Mouse (Mus musculus) brain, adult 2 months (tissue): ENCODE results near the gene Scd1.
"Not testable (repeated sequence)": the region's sequence is repeated elsewhere in the genome, so short reads cannot be mapped to it uniquely, and the experiment has no call there.

Source experiments
- DNase-seq: peaks from one replicate; pipeline ENCODE4 v3.0.0; 2011; ENCODE audit warnings: low read depth, low spot score

The Scd1 gene

DNA sequence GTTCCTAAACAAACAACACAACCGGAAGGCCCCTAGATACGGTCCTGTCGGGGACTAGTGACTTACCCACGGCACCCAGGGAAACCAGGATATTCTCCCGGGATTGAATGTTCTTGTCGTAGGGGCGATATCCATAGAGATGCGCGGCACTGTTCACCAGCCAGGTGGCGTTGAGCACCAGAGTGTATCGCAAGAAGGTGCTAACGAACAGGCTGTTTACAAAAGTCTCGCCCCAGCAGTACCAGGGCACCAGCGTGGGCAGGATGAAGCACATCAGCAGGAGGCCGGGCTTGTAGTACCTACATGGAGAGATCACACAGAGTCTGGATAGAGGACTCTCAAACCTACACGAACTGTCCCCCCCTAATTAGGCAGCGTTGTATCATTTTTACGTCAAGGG, 7.6 kb downstream of the Scd1 start:
- peak; percentile 66 for DNase-seq

DNA sequence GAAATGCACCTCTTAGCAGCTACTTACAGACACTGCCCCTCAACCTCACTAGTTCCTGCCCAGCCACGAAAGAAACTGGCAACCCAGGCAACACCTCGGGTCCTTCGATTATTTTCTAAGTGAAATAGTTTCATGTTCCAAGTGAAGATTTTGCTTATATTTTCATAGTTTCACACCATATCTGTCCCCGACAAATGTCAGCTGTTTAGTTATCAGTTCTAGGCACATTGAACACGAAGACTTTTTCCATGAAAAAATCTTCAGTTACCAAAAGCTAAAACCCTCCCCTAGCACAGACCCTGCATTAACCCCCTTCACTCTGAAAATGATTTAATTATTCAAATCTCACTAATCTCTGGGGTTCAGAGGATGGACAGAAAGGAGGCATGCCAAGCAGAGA, 10.9 kb downstream of the Scd1 start:
- DNase-seq = no peak

DNA sequence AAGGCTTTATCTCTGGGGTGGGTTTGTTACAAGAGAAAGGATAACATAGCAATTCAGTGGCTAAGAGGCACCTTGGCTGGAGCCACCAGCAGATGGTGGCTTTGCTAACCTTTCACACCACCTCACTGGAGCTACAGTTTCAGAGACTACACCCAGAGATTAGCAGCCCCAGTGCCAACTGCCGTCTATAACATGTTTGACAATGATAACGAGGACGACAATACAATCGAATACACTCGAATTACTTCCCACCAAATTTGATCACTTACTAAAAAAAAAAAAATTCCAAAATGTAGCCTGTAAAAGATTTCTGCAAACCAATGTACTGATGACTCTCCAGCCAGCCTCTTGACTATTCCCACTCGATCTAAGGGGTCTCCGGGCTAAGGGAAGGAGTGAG, 12.7 kb downstream of the Scd1 start:
- peak; percentile 49 for DNase-seq

DNA sequence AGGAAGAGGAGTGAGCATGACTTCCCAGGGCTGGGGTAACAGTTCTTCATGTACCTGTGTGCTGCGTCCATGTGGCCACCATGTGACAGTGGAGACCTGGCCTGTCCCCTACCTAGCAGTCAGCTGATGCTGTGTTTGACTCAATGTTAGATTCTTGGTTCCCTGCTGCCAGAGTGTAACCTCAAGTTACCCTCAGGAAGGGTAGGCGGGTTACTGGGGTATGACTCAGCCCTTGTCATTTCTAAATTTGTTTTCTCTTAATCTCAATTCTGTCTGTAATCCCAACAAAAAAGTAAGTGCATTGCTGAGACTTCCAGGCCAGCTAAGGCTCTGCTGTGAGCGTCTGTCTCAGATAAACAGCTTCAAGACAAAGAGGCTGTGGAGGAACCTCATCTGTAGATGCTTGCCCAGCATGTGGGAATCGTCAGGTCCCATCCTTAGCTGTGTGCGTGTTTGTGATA, 13.7 kb downstream of the Scd1 start:
- peak; percentile 54 for DNase-seq

DNA sequence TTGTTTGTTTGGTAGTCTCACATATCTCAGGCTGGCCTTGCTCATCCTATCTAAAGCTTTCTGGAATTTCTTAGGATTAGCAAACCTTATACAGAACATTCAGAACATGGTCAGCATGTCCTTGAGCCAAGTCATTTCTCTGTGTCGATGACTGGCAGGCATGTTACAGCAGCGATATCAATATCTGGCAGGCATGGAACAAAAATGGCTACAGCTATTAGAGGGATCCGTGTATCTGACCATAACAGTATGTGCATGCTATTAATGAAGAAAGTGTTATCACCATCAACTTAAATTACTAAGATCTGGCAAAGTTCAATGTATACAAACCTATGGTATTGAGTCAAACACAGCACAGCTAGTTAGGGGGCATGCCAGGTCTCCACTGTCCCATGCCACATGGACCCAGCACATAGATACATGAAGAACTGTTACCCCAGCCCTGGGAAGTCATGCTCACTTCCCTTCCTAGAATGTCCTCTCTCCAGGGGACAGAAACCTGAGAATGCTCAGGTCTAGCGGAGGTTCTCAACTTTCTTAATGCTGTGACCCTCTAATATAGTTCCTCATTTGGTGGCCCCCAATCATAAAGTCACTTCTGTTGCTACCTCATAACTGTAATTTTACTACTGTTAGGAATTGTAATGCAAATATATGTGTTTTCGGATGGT, 15.2 kb downstream of the Scd1 start:
- no peak for DNase-seq

DNA sequence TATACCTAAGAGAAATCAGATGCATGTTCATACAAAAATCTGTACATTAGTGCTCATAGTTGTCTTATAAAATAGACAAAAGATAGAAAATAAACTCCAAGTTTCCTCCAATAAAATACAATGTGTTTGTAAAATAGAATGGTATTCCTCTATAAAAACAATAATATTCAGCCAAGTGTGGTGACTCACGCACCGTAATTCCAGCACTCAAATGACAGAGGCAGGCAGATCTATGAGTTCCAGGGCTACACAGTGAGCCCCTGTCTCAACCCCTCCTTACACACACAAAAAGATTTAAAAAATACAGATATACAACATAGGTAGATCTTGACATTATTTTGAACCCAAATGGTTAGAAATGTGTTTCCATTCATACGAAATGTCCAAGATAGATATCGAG, 15.8 kb downstream of the Scd1 start:
- DNase-seq = no peak

DNA sequence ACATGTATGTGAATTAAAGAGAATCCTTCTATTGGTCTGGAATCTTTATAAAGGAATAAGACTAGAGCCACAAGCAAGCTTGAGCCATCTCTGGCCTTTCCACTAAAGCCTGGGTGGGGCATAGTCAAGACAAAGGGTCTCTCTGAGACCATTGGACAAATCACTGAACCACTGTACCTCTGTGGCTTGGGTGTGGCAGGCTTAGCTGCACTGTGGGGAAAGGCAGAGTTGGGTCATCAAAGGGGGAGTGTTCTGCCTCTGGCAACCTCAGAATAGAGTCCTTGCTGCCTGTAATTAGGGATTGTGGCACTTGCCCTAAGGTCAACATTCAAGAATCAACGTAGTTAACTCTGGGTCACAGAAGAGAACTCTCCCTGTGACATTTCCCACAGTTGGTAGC, 18.2 kb downstream of the Scd1 start:
- DNase-seq = no peak

DNA sequence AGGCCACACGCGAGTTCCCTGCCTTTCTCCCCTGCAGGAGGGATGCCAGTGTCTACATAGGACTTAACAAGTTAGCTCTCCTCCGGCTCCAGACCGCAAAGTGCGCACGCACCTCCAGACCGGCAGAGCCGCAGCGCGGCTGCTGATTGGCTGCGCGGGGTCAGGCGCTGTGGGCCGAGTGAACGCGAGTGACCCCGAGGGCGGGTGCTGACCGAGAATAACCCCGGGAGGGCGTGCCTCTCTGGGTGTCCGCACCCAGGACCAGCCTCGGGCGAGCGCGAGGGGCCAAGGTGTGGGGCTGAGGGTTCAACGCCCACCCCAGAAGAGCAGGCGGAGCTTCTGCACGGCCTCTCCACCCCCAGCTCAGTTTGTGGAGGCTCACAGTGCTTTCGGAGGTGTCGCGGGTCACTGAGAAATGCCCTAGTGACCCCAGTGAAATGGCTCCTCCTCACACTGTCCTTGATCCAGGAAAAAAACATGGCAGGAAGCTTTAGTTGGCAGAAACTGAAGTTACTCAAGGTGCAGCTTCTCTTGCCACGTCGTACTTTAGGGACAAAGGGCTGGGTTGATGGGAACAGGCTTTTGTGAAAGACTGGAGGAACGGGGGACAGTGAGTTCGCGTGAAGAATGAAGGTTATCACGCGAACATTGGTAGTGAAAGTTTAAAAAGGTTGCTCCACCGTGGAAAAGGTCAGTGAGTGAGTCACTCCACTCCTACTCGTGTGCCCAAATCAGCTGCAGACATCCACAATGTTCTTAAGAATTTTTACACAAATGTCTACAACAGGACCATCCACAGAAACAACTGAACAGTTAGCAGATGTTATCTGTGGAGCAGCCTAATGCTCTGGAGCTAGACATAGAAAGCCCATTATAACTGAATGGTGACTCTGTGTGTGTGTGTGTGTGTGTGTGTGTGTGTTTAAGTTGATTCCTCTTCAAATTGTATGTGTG, 18.9 kb downstream of the Scd1 start:
- peak; percentile 97 for DNase-seq

DNA sequence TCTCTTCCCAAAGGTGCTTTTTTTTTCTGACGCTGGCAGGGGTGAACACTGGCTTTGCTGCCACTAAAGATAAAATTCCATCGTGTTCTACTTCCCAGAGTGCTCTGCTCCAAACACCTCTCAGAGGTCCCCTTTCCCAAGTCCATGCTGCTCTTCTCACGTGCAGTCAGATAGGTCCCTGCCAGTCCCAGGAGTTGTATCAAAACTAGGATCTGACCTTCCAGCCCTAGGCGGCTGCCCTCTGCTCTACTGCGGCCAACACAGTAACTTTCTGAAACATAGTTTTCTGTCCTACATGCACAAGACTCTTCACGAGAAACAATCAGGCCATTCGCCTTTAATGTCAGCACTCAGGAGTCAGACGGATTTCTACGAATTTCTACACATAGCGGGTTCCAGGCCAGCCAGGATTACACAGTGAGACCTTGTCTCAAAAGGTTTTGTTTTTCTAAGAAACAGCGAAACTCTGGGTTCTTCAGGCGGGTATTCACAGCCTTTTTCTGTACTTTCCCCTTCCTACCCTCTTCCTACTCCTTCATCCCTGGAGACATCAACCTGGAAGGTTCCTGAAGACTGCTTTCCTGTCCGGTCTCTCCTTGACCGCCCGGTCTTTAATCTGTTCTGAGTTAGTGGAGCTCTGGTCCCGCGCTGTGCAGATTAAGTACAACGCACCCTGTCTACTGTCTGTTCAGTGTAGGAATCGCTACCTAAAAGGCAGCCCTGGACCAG, 19.8 kb downstream of the Scd1 start:
- DNase-seq = no peak

DNA sequence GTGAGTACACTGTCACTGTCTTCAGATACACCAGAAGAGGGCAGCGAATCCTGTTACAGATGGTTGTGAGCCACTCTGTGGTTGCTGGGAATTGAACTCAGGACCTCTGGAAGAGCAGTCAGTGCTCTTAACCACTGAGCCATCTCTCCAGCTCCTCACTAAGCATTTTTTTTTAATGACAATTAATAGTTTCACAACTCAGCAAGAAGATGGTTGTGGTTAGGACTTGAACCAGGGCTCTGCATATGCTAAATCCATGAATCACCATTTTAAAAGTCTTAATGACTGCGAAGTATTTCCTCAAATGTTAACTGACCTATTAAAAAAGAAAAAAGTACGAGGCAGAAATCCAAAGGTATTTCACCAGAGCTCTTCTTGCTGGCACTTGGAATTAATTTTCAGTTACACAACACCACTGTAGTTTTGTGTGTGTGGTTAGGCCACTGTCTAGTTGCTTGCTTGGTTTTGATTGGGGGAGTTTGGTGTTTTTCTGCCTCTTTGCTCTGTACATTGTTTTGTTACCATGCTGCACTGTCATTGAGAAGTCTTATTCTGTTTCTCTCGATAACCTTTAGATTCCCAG, 20.5 kb downstream of the Scd1 start:
- no peak for DNase-seq

DNA sequence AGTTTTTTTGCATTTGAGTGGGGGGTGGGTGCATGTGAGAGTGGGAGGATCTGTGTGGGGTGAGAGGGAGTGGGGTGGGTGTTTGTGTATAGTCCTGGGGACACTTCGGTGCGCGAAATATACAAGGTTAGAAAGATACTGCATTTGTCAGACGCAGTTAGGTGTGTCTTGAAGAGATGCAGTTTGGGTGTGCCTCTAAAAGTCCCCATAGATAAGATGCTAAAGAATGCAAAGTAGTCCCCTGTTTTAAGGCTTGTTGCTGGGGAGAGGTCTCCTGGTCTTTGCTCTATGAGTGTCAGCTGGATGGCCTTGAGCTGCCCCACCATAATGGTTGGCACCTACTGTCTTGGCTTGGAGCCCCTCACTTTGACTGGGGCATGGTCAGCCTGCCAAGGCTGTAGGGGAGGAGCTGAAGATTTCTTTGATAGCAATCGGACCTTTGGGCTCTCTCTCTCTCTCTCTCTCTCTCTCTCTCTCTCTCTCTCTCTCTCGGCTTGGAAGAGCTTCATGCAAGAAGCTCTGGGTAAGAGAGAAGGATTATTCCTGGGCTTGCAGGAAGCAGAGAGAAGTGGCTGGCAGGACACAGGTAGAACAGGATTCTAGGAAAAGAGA, 21.7 kb downstream of the Scd1 start:
- DNase-seq = no peak

DNA sequence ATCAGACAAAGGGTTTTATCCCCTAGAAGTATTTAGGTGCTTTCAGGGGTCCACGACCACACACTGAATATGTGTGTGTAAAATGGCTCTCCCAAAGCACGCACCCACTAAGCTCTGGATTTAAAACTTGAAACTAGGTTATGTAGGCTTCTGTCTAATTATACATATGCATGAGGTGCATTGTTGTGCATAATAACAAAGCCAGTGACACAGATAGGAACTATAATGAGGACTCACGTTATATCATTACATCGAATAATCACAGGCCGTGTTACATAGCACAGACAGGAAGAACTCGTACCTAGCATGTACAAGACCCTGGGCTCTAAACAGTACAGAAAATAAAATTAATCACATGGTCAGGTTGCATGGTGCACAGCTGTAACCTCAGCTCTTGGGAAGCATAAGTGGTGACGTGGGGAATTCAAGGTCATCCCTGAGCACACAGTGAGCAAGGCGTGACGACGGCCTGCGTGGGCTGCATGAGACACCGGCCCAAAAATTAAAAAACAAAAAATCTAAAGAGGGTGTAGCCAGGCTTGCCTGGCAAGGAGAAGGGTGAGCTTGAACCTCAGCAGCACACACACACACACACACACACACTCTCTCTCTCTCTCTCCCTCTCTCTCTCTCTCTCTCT, 24.9 kb downstream of the Scd1 start:
- peak; percentile 37 for DNase-seq

DNA sequence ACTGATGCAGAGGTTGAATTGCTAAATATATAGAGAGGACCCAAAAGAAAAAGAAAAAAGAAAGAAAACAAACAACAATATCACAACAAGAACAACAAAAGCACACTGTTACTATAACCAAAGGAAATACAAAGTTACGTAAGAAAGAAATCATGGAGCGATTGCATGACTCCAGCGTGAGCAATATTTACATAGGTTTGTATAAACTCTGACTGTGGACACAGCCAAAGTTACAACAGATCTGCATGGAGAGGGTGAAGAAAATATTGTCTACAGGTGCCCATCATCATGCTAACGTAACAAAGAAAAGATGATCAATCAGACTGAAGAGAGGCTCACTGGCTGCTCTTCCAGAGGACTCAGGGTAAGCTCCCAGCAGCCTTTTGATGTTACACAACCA, 27.6 kb downstream of the Scd1 start:
- no peak for DNase-seq

DNA sequence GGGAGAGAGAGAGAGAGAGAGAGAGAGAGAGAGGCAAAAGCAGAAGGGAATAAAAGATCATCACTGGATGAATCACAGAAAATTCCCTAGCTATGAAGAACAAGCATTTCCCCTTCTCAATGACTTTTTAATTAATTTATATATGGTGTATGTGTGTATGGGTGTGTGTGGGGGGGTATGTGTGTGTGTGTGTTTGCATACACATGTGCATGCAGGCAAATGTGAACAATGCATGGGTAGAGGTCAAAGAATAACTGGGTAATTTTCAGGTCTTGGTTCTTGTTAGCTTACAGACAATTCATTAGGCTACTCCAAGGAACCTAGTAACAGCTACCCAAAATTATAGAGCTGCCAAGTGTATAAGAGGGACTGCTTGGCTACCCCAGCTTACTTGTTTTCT, 28.6 kb downstream of the Scd1 start:
- no peak for DNase-seq

DNA sequence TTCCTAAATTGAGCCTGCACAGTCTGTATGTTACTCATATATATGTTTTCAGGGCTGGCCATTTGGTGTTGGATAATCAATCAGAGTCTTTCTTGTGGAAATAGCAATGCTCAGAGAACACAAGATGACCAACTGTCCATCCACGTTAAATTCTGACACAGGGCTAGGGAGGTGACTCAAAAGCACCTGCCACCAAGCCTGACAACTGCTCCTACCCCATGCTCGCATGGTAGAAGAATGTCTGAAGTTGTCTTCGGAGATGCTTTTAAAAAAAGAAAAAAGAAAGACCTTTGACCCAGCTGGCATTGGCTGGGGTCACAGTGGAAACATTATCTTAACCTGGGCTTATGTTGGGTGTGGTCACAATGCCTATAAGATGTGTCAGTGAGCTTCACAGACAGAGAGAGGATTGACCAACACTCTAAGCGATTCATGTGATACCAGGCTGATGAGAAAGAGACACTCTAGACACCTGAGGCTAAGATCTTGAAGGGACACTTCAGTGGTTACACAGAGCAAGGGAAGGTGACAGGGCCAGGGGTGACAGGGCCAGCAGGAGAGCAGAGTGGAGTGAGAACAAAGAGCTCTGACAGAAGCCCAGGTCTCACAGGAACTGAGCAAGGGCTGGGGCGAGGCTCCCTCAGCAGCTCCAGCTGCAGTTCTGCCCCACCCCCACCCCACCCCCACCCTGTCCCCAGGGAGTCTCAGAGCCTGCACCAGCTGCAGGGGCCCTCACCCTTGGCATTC, 29.9 kb downstream of the Scd1 start:
- DNase-seq = no peak

DNA sequence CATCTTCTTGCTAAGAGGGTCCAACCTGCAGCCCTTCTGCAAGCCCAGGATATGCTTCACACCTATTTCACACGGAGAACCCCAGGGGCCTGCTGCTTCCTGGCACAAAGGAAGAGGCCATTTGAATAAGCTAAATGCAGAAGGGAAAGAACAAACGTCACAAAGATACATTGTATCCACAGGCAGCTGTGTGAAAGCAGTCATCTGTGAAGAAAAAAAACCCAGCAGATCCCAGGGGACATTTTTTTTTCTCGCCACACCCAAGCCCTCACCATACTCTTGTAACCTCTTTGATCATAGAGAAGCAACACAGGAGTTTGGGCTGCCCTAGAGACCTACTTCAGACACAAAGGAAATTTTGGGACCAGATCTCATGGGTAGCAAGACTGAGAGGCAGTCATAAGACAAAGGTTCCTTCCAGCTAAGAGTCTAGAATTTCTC, 31.1 kb downstream of the Scd1 start:
- DNase-seq = no peak

DNA sequence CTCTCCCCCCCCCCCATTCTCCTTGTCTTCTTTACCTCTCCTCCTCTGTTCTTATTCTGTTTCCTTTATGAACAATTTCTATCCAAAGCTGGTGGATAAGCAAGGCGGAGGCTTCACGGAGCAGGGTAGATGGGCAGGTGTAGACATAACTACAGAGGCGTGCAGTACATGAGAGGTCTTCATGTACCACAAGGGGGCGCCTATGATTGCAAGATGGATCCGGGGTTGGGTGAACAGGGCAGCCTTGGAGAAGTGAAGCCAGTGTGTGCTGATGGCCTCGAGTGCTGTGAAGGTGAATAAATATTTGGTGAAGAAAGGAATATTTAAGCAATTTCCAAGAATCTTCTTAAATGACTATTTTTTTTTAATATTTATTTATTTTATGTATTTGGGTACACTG, 34.7 kb downstream of the Scd1 start:
- DNase-seq = peak; percentile 91

DNA sequence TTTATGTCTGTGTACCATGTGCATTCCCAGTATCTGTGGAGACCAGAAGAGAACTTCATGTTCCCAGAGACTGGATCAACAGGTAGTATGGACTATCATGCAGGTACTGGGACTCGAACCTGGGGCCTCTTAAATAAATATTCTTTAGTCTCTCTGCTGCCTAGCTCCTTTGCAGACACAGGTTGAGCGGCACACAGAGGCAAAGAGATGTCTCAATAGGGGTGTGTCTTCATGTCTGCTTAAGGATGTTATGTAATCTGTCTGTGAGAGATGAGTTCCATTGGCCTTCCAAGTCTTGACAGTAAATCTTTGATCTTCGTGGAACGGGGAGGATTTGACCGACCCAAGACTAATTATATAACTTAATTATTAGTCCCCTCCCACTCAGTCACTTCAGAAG, 37.4 kb downstream of the Scd1 start:
- no peak for DNase-seq

DNA sequence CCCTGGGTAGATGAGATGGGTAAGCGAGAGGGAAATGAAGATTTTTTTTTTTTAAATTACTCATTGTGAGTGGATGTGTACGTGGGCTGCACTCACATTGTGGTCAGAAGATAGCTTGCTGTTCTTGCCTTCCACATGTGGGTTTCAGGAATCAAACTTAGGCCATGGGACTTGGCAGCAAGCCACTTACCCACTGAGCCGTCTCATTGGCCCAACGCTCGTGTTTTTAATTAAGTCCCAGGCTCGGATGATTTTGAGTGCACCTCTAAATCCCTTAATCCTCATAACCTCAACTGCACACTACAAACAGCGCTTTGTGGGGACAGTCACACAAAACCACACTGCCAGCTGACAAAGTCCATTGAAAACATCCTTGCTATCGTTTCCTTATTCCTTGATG, 38.3 kb downstream of the Scd1 start:
- DNase-seq = no peak

DNA sequence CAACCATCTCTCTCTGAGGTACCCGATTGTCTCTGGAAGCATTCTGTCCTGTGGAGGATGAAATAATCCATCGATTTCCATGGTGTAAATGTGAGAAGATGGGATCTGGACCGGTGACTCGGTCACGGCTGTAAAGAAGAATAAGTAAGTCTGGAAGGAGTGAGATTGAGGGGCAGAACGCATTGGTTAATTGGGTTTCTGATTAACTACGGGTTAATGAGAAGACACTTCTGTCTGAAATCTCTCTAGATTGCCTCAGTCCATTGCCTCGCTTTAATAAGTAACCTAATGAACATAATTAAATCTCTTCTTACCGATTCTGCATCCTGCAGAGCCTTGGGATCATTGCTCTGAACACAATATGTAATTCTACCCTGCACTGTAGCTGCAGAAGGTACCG, 40.6 kb downstream of the Scd1 start:
- not testable (repeated sequence) for DNase-seq
